Mouse (Mus musculus) liver, embryonic 11.5 days (tissue): ENCODE measurements around the gene Mrpl49. TPM values are rescaled to one million over a fixed set of nuclear protein-coding genes. Genes with fewer than 3 reads are reported as not detected.

ENCODE experiments used
- ATAC-seq: fragments of 200-750 bp; cut with Nextera tagmentation; replicated peaks from 2 replicates; pipeline ENCODE4 v1.8.0; 2017; ENCODE audit warnings: moderate number of reproducible peaks, mild to moderate bottlenecking, moderate TSS enrichment, moderate library complexity; ENCODE audit not compliant: low FRiP score
- DNase-seq: peaks from one replicate; pipeline ENCODE4 v3.0.0-alpha.2; 2017; ENCODE audit warnings: low spot score
- H3K27ac ChIP-seq: fragments of 300-500 bp; sonication (generic); 2 replicates; pipeline ENCODE4 v1.5.1; 2014; ENCODE audit warnings: mild to moderate bottlenecking, low read depth, low read length, control low read depth
- H3K27me3 ChIP-seq: fragments of 300-500 bp; sonication (generic); replicated peaks from 2 replicates; pipeline ENCODE4 v1.6.1; 2014; ENCODE audit warnings: low read length, mixed read lengths; ENCODE audit not compliant: control insufficient read depth, insufficient read depth
- H3K36me3 ChIP-seq: fragments of 300-500 bp; sonication (generic); 2 replicates; pipeline ENCODE4 v1.6.1; 2014; ENCODE audit warnings: mild to moderate bottlenecking, low read length, moderate library complexity, mixed read lengths; ENCODE audit not compliant: control insufficient read depth, insufficient read depth
- H3K4me1 ChIP-seq: fragments of 300-500 bp; sonication (generic); replicated peaks from 2 replicates; pipeline ENCODE4 v1.6.1; 2014; ENCODE audit warnings: low read length, mixed read lengths; ENCODE audit not compliant: control insufficient read depth, insufficient read depth
- H3K4me2 ChIP-seq: fragments of 300-500 bp; sonication (generic); 2 replicates; pipeline ENCODE4 v1.6.1; 2014; ENCODE audit warnings: mild to moderate bottlenecking, control low read depth, moderate library complexity
- H3K4me3 ChIP-seq: fragments of 300-500 bp; sonication (generic); 2 replicates; pipeline ENCODE4 v1.5.1; 2014; ENCODE audit warnings: low read depth, low read length, control low read depth
- H3K9ac ChIP-seq: fragments of 300-500 bp; sonication (generic); 2 replicates; pipeline ENCODE4 v1.6.1; 2014; ENCODE audit warnings: low read depth, low read length, control low read depth
- H3K9me3 ChIP-seq: fragments of 300-500 bp; sonication (generic); 2 replicates; pipeline ENCODE4 v1.6.1; 2016; ENCODE audit warnings: low read length, inconsistent platforms, mixed read lengths; ENCODE audit not compliant: control insufficient read depth
- WGBS: fragments of 180-500 bp; shearing (Covaris S2); extraction: QIAGEN DNeasy Blood & Tissue Kit; methylation state at CpG from one replicate; pipeline ENCODE4 v1.1.7; 2014; 5-methylcytosine and 5-hydroxymethylcytosine counted together
- polyA plus RNA-seq: library from polyadenylated mRNA; unstranded; fragments of >200 nt; fragmentation: Nextera tagmentation; extraction: Ambion mirVana; gene quantifications from 2 replicates; pipeline ENCODE4 v1.2.1, GENCODE M21; 2014

Mrpl49 gene
- polyA plus RNA-seq, 1 experiment from 2014 or later, result 84.5 TPM

DNA sequence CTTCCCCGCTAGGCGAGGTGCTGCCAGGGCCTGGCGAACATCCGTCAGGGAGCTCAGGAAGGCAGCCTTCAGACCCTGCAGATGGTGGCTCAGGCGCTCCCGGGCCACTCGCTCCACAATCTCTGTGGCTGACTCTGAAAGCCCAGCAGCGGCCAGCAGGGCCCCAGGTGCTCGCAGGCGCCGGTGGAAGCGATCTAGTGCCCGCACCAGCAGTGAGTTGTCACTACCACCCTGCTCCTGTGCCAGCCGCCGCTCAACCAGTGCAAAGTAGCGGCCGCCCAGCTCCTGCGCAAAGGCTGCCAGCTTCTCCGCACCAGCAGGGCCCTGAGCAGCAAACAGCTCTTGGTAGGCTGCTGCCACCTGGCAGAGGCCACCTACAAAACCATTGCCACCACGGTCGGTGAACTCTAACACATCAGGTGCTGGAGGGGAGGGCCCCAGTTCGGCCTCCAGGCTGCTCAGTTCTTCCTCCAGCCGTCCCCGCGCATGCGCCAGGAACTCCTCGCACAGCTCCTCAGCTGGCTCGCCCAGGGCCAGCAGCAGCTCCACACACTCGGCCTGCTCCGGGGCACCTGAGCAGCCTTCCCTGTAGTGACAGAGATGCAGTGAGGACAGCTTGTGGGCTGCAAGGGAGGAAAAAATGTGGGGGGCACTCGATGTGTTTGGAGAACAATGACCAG, 13.1 kb upstream of the Mrpl49 start:
- WGBS, result 87% methylated on average over 31 of the region's 31 CpGs
- DNase-seq, result no peak
- peaks cover 30% of the 10 kb centered on the region for H3K36me3 ChIP-seq

DNA sequence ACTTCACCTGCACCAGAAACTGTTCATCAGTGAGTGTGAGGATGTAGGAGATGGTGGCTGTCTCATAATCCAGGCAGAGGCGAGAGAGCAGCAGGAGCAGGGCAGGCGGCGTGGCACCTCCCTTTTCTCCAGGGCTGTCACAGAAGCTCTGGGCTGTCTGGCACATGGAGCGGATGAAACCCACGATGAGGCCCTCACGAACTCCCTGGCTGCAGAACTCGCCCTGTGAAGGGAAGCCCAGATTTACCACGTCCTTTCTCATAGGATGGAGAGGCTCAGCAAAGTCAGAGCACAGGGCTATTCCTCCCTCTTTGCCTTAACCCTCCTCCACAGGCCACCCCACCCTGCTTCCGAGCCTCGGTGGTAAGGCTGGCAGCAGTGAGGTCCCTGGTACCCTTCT, 12.3 kb upstream of the Mrpl49 start:
- DNase-seq, result no peak
- ATAC-seq, result no peak
- no peaks in the 10 kb centered on the region for H3K9me3 ChIP-seq
- 0 out of 2 replicates have a peak overlapping the region, but pooled peaks have one; percentile 43 for H3K27ac ChIP-seq
- no peak overlapping the region for H3K4me2 ChIP-seq
- 90% methylated on average over 10 of the region's 10 CpGs for WGBS
- H3K36me3 ChIP-seq, result peaks cover 27% of the 10 kb centered on the region
- peaks cover 14% of the 10 kb centered on the region for H3K4me1 ChIP-seq
- no peak overlapping the region for H3K9ac ChIP-seq
- no peaks in the 10 kb centered on the region for H3K27me3 ChIP-seq
- no peak overlapping the region for H3K4me3 ChIP-seq

More for the DNA sequence above, 13.1 kb upstream of the Mrpl49 start:
- Histone ChIP-seq H3K27me3 (no peaks in the 10 kb centered on the region), H3K4me3 (no peak overlapping the region), H3K9me3 (no peaks in the 10 kb centered on the region), H3K27ac (no peak overlapping the region), H3K9ac (no peak overlapping the region), H3K4me2 (no peak overlapping the region), H3K4me1 (peaks cover 14% of the 10 kb centered on the region)
- no peak for ATAC-seq

DNA sequence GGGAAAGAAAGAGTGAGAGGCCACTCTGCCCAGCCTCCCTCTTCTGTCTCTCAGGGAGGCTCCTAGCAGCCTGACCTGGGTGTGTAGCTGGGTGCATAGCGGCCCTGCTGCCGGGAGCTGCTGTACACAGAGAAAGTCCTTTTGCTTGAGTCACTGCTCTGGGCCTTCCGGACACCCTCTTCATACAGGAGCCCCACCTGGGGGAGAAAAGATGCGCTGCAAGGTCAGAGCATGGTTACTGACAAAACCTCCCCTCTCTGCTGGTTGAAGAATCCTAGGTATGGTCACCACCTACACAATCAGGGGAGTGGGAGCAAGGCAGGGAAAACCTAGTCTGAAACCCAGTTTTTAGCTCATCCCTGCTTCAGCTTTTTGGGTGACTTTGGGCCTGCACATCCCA, 11.4 kb upstream of the Mrpl49 start:
- no peak for ATAC-seq
- whole genome bisulfite sequencing, result 83% methylated on average over 4 of the region's 4 CpGs

DNA sequence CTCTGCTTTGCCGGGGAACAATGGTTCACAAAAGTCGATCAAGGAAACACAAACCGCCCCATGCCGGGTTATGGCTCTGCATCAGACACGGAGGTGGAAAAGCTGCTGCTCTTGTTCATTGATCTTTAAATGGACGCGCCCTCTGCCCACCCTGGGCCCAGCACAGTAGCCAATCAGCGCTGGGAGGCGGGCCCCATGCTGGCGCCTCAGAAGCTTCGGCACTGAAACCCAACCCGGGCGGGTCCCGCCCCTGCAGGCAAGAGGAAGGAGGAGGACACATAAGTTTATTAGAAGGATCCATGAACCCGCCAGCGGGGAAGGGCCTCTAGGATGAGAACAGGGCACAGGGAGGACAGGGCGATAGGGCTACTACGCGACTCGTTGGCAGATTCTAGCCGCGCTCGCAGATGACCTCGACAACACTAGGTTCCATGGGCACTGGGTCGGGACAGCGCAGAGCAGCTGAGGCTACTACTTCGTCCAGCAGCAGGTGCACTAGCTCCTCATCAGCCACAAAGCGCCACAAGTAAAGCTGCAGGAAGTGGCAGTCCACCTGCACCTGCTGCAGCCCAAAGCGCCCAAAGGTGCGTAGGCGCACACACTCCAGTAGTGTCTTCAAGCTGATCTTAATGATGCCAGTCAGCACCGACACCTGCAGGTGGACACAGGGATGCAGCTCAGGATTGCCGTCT, 10.3 kb upstream of the Mrpl49 start, which contains the start of gene Tm7sf2:
Gene Tm7sf2 (minus strand): TSS at position 650 of the 692 bp plus-strand sequence.
- no peaks in the 10 kb centered on the region for H3K27me3 ChIP-seq
- H3K9ac ChIP-seq, result peak within 1 kb of the TSS; percentile 72
- H3K4me2 ChIP-seq, result peak within 1 kb of the TSS; percentile 98
- DNase-seq (peak; percentile 92), ATAC-seq (peak; percentile 92)
- no peaks in the 10 kb centered on the region for H3K9me3 ChIP-seq
- peak within 1 kb of the TSS; percentile 67 for H3K4me3 ChIP-seq
- H3K4me1 ChIP-seq, result peaks cover 14% of the 10 kb centered on the region
- peaks cover 23% of the 10 kb centered on the region for H3K36me3 ChIP-seq
- H3K27ac ChIP-seq, result peak within 1 kb of the TSS; percentile 88
- 14% methylated on average over 33 of the region's 33 CpGs for WGBS

More for the DNA sequence above, 11.4 kb upstream of the Mrpl49 start:
- DNase-seq, result no peak
- H3K9ac ChIP-seq, result no peak overlapping the region
- no peak overlapping the region for H3K4me2 ChIP-seq
- H3K27me3 ChIP-seq, result no peaks in the 10 kb centered on the region
- H3K9me3 ChIP-seq, result no peaks in the 10 kb centered on the region
- peaks cover 24% of the 10 kb centered on the region for H3K36me3 ChIP-seq
- H3K4me3 ChIP-seq, result no peak overlapping the region; the same call in 1 of the 2 replicates
- no peak overlapping the region for H3K27ac ChIP-seq
- peaks cover 14% of the 10 kb centered on the region for H3K4me1 ChIP-seq

DNA sequence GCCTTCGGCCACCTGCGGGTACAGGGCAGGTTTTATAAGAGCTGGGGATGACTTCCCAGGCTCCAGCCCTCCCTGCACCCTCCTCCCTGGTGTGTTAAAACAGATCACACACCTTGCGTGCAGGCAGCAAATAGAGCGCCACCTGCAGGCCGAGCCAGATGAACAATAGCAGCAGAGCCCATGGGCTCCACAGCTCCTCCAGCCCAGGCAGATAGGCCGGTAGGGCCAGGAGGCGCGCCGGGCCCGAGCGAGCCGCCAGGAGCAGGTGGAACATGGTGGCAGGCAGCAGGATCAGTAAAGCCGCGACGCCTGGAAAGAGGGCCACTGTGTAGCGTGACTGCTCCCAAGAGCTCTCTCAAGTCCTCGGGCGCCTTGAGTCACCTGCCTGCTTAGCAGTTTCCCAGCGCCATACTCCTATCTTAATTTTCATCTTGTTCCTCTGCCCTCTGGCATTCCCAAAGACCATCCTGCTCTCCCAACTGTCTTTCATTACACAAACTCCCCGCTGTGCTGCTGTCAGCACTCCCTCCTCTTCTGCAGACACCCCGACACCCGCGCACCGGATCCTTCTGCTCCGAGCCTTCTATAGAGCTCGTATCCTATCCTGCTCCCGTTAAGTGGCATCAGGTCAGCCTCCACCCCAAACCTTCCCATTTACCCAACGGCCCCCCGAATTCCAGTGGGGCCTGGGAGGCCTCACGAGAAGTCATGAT, 9.6 kb upstream of the Mrpl49 start:
- H3K9ac ChIP-seq, result peak overlapping the region; percentile 72
- ATAC-seq (peak; percentile 79), DNase-seq (peak; percentile 87)
- under 1% methylated on average over 30 of the region's 30 CpGs for WGBS
- H3K4me1 ChIP-seq, result peaks cover 18% of the 10 kb centered on the region
- peaks cover 19% of the 10 kb centered on the region for H3K36me3 ChIP-seq
- H3K4me3 ChIP-seq, result peak overlapping the region; percentile 67
- H3K27ac ChIP-seq, result peak overlapping the region; percentile 88
- peak overlapping the region; percentile 98 for H3K4me2 ChIP-seq
- H3K9me3 ChIP-seq, result no peaks in the 10 kb centered on the region
- no peaks in the 10 kb centered on the region for H3K27me3 ChIP-seq

DNA sequence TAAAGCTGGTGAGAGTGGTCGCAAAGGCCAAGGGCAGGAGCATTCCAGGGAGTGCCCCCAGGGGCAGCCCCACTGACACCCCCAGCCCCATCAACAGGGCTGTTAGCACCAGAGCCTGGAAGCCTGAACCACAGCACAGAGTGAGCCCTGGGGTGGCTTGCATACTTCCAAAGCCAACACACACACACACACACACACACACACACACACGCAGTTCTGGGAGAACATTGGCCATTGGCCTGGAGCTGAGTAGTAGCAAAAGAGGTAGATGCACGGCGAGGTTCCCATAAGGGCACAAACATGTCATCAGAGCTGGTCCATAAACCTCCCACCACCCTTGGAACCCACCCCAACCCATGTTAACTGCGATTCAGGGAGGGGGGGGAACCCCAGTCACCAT, 9.0 kb upstream of the Mrpl49 start:
- Histone ChIP-seq H3K9me3 (no peaks in the 10 kb centered on the region), H3K4me2 (peak overlapping the region; percentile 98), H3K4me1 (peaks cover 21% of the 10 kb centered on the region), H3K36me3 (peaks cover 19% of the 10 kb centered on the region), H3K27me3 (no peaks in the 10 kb centered on the region), H3K4me3 (peak overlapping the region; percentile 67), H3K9ac (peak overlapping the region; percentile 72), H3K27ac (peak overlapping the region; percentile 88)
- 42% methylated on average over 5 of the region's 5 CpGs for WGBS
- ATAC-seq (no peak), DNase-seq (no peak)

DNA sequence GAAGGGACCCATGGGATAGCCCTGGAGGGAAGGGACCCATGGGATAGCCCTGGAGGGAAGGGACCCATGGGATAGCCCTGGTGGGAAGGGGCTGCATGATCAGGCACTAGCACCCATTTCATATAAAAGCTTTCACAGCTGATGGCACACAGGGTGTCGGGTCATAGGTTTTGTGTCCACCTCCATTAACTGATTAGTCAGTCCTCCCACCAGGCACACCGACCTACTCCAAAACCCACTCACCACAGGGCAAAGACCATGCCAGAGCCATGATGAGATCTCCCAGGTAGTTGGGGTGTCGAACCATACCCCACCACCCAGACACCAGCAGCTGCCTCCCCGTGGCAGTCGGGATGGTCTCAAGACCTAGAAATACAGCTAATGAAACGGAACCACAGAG, 5.5 kb upstream of the Mrpl49 start:
- no peak overlapping the region for H3K4me3 ChIP-seq
- H3K36me3 ChIP-seq, result peaks cover 8% of the 10 kb centered on the region; the same call in 1 of the 2 replicates
- 93% methylated on average over 6 of the region's 6 CpGs for WGBS
- peaks cover 26% of the 10 kb centered on the region for H3K4me1 ChIP-seq
- H3K4me2 ChIP-seq, result peak overlapping the region; percentile 99
- DNase-seq, result no peak
- H3K27me3 ChIP-seq, result no peaks in the 10 kb centered on the region
- no peak overlapping the region for H3K9ac ChIP-seq
- no peaks in the 10 kb centered on the region for H3K9me3 ChIP-seq
- no peak overlapping the region for H3K27ac ChIP-seq
- ATAC-seq, result no peak

DNA sequence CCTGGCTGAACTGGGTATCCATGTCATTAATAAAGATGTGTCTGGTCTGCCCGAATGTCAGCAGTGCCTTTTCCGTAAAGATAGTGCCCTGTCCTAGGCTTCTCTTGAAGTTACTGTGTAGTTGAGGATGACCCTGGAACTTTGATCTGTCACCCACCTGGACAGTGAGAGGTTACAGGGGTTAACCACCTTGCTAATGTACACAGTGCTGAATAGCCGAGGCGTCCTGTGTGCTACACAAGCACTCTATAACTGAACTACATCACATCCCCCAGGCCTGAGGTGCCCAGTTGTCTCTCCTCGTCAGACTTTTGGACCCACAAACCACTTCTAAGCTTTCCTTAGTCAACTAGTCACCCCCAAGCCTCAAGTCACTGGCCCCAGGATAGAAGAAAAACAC, 4.8 kb upstream of the Mrpl49 start:
- H3K4me1 ChIP-seq, result peaks cover 22% of the 10 kb centered on the region
- DNase-seq (no peak), ATAC-seq (no peak)
- H3K27ac ChIP-seq, result peak overlapping the region; percentile 94; the same call in 1 of the 2 replicates
- H3K4me2 ChIP-seq, result peak overlapping the region; percentile 99
- peaks cover 8% of the 10 kb centered on the region; the same call in 1 of the 2 replicates for H3K36me3 ChIP-seq
- peak overlapping the region; percentile 79 for H3K4me3 ChIP-seq
- H3K9me3 ChIP-seq, result no peaks in the 10 kb centered on the region
- 49% methylated on average over 5 of the region's 5 CpGs for WGBS
- H3K27me3 ChIP-seq, result no peaks in the 10 kb centered on the region
- H3K9ac ChIP-seq, result peak overlapping the region; percentile 91
